Mouse (Mus musculus) bone marrow, adult 2 months (tissue): ENCODE results near the gene Fanci. TPM values are rescaled to one million over a fixed set of nuclear protein-coding genes. Genes with fewer than 3 reads are reported as not detected.

Experiments
- H3K27ac ChIP-seq: fragments of 200-500 bp; 2 replicates; pipeline ENCODE4 v1.5.1; 2012; ENCODE audit warnings: low read depth, mild to moderate bottlenecking, control low read depth, inconsistent platforms, low read length; ENCODE audit not compliant: control insufficient read depth, poor library complexity, insufficient read depth
- H3K4me1 ChIP-seq: fragments of 200-500 bp; 2 replicates; pipeline ENCODE4 v1.6.1; 2011; ENCODE audit warnings: low read length; ENCODE audit not compliant: control insufficient read depth, insufficient read depth
- H3K4me3 ChIP-seq: fragments of 200-500 bp; replicated peaks from 2 replicates; pipeline ENCODE3; 2011; ENCODE audit warnings: mild to moderate bottlenecking, low read depth, low read length, control low read depth; ENCODE audit not compliant: control insufficient read depth
- CTCF ChIP-seq: fragments of 200-500 bp; IDR thresholded peaks from 2 replicates; pipeline ENCODE4 v1.5.1; 2011; ENCODE audit warnings: low read length, control low read depth; ENCODE audit not compliant: control insufficient read depth, insufficient read depth
- POLR2A ChIP-seq: fragments of 200-500 bp; IDR thresholded peaks from 2 replicates; pipeline ENCODE4 v1.6.1; 2011; ENCODE audit warnings: low read depth, mild to moderate bottlenecking, control low read depth, low read length, borderline replicate concordance; ENCODE audit not compliant: control insufficient read depth
- WGBS: fragments of 180-500 bp; shearing (Covaris S2); methylation state at CpG from one replicate; pipeline ENCODE4 v1.1.7; 2018; 5-methylcytosine and 5-hydroxymethylcytosine counted together
- polyA plus RNA-seq: library from polyadenylated mRNA; stranded (reverse); fragments of >200 nt; gene quantifications from 2 replicates; pipeline ENCODE4 v1.2.4, GENCODE M21; 2011; ENCODE audit warnings: low replicate concordance; ENCODE audit not compliant: missing spikeins, insufficient read depth, insufficient read length

Gene Fanci
- polyA plus RNA-seq, 1 experiment, result 10.3 TPM

- TF ChIP-seq CTCF (no peak), POLR2A (no peak)
- H3K4me1 ChIP-seq, result no peaks in the 10 kb centered on the region
- WGBS, result 33% methylated on average over 10 of the region's 10 CpGs
- no peak overlapping the region for H3K4me3 ChIP-seq
- no peak overlapping the region for H3K27ac ChIP-seq
Measured at GRCm38 (mm10) chr7:79376516-79377275, 15.0 kb upstream of the Fanci start.

- WGBS, result 81% methylated on average over 16 of the region's 16 CpGs
- H3K27ac ChIP-seq, result no peak within 1 kb of the TSS
- no peak within 1 kb of the TSS for H3K4me3 ChIP-seq
- H3K4me1 ChIP-seq, result no peaks in the 10 kb centered on the region
- no peak for TF ChIP-seq CTCF
- no peak for TF ChIP-seq POLR2A
Measured at GRCm38 (mm10) chr7:79386422-79387133, 5.2 kb upstream of the Fanci start, which contains the start of gene Rlbp1. Rlbp1 (minus strand) TSS chr7:79387048.

GRCm38 (mm10) chr7:79387140-79387539, 4.6 kb upstream of the Fanci start:
- Histone ChIP-seq H3K4me1 (no peaks in the 10 kb centered on the region), H3K27ac (no peak overlapping the region), H3K4me3 (no peak overlapping the region)
- TF ChIP-seq CTCF, result no peak
- TF ChIP-seq POLR2A, result no peak
- 74% methylated on average over 8 of the region's 8 CpGs for WGBS

- no peak overlapping the region for H3K27ac ChIP-seq
- peaks cover 1% of the 10 kb centered on the region; the same call in 1 of the 2 replicates for H3K4me1 ChIP-seq
- 74% methylated on average over 7 of the region's 7 CpGs for WGBS
- H3K4me3 ChIP-seq, result no peak overlapping the region
- TF ChIP-seq POLR2A (no peak), CTCF (no peak)
Measured at GRCm38 (mm10) chr7:79387991-79388390, 3.7 kb upstream of the Fanci start.

- 80% methylated on average over 7 of the region's 7 CpGs for WGBS
- no peak overlapping the region for H3K4me3 ChIP-seq
- H3K27ac ChIP-seq, result no peak overlapping the region
- TF ChIP-seq POLR2A (no peak), CTCF (no peak)
- H3K4me1 ChIP-seq, result peaks cover 1% of the 10 kb centered on the region; the same call in 1 of the 2 replicates
Measured at GRCm38 (mm10) chr7:79388671-79389206, 3.0 kb upstream of the Fanci start.

- WGBS, result 83% methylated on average over 5 of the region's 5 CpGs
Measured at GRCm38 (mm10) chr7:79390141-79390708, 1.5 kb upstream of the Fanci start.

GRCm38 (mm10) chr7:79391471-79391870, 258 bp upstream of the Fanci start:
- Histone ChIP-seq H3K4me1 (peaks cover 1% of the 10 kb centered on the region; the same call in 1 of the 2 replicates), H3K27ac (no peak overlapping the region)

More at GRCm38 (mm10) chr7:79390141-79390708, 1.5 kb upstream of the Fanci start:
- H3K4me1 ChIP-seq, result peaks cover 1% of the 10 kb centered on the region; the same call in 1 of the 2 replicates
- no peak overlapping the region for H3K27ac ChIP-seq
- TF ChIP-seq CTCF (no peak), POLR2A (no peak)
- H3K4me3 ChIP-seq, result no peak overlapping the region

More at GRCm38 (mm10) chr7:79391471-79391870, 258 bp upstream of the Fanci start:
- 5% methylated on average over 3 of the region's 3 CpGs for WGBS
- TF ChIP-seq POLR2A, result no peak
- no peak for TF ChIP-seq CTCF
- H3K4me3 ChIP-seq, result peak overlapping the region; percentile 81
